Mouse (Mus musculus): Measurements from ENCODE around the gene Smap2. TPM values are rescaled to one million over a fixed set of nuclear protein-coding genes. Genes with fewer than 3 reads are reported as not detected.
A peak's percentile ranks its signal among the peaks of the same experiment; 100 is the strongest.

Gene Smap2
- polyA plus RNA-seq, 1 experiment from 2014 or later, result 12.3 TPM

GRCm38 (mm10) chr4:121020040-121020790 is 3.2 kb upstream of the Smap2 start:
- Histone ChIP-seq H3K36me3 (no peaks in the 10 kb centered on the region), H3K4me1 (peaks cover 52% of the 10 kb centered on the region), H3K27ac (replicated peaks) (no peak overlapping the region), H3K4me2 (no peak overlapping the region), H3K9ac (no peak overlapping the region), H3K9me3 (no peaks in the 10 kb centered on the region), H3K27me3 (replicated peaks) (no peaks in the 10 kb centered on the region), H3K4me3 (no peak overlapping the region)
- WGBS, result 60% methylated on average over 10 of the region's 10 CpGs
- ATAC-seq (ENCODE audit: extremely low read depth, insufficient number of reproducible peaks, low FRiP score, low TSS enrichment), result no peak

- peaks cover 68% of the 10 kb centered on the region for H3K4me1 ChIP-seq
- ATAC-seq (ENCODE audit: extremely low read depth, insufficient number of reproducible peaks, low FRiP score, low TSS enrichment), result no peak
- no peak overlapping the region for H3K4me2 ChIP-seq
- H3K27me3 ChIP-seq (replicated peaks), result no peaks in the 10 kb centered on the region
- WGBS, result 72% methylated on average over 3 of the region's 3 CpGs
- H3K27ac ChIP-seq (replicated peaks), result no peak overlapping the region
- no peaks in the 10 kb centered on the region for H3K36me3 ChIP-seq
- H3K9ac ChIP-seq, result no peak overlapping the region
- no peaks in the 10 kb centered on the region for H3K9me3 ChIP-seq
- H3K4me3 ChIP-seq, result no peak overlapping the region
Observed at GRCm38 (mm10) chr4:121018250-121018649, 1.2 kb upstream of the Smap2 start.

- peak overlapping the region; percentile 94 for H3K9ac ChIP-seq
- no peaks in the 10 kb centered on the region for H3K36me3 ChIP-seq
- peaks cover 60% of the 10 kb centered on the region for H3K4me1 ChIP-seq
- WGBS, result 4% methylated on average over 40 of the region's 40 CpGs
- peak overlapping the region; percentile 94 for H3K4me2 ChIP-seq
- peak overlapping the region; percentile 94 for H3K4me3 ChIP-seq
- no peaks in the 10 kb centered on the region for H3K27me3 ChIP-seq (replicated peaks)
- H3K9me3 ChIP-seq, result no peaks in the 10 kb centered on the region
- peak overlapping the region; percentile 64 for H3K27ac ChIP-seq (replicated peaks)
- ATAC-seq (ENCODE audit: extremely low read depth, insufficient number of reproducible peaks, low FRiP score, low TSS enrichment), result peak; percentile 10
Observed at GRCm38 (mm10) chr4:121016021-121016898, 787 bp downstream of the Smap2 start.

- 73% methylated on average over 7 of the region's 7 CpGs for WGBS
- no peaks in the 10 kb centered on the region for H3K9me3 ChIP-seq
- peak overlapping the region; percentile 94 for H3K4me2 ChIP-seq
- H3K27me3 ChIP-seq (replicated peaks), result no peaks in the 10 kb centered on the region
- H3K9ac ChIP-seq, result peak overlapping the region; percentile 94
- H3K27ac ChIP-seq (replicated peaks), result no peak overlapping the region
- H3K36me3 ChIP-seq, result no peaks in the 10 kb centered on the region
- H3K4me1 ChIP-seq, result peaks cover 55% of the 10 kb centered on the region
- H3K4me3 ChIP-seq, result peak overlapping the region; percentile 94
- ATAC-seq (ENCODE audit: extremely low read depth, insufficient number of reproducible peaks, low FRiP score, low TSS enrichment), result no peak
Observed at GRCm38 (mm10) chr4:121015268-121015659, 1.8 kb downstream of the Smap2 start.

- Histone ChIP-seq H3K4me1 (peaks cover 50% of the 10 kb centered on the region), H3K27me3 (replicated peaks) (no peaks in the 10 kb centered on the region), H3K4me3 (peak overlapping the region; percentile 94), H3K4me2 (peak overlapping the region; percentile 94), H3K36me3 (no peaks in the 10 kb centered on the region), H3K9me3 (no peaks in the 10 kb centered on the region), H3K27ac (replicated peaks) (no peak overlapping the region), H3K9ac (peak overlapping the region; percentile 9; the same call in 1 of the 2 replicates)
- ATAC-seq (ENCODE audit: extremely low read depth, insufficient number of reproducible peaks, low FRiP score, low TSS enrichment), result no peak
- WGBS, result 45% methylated on average over 10 of the region's 10 CpGs
Observed at GRCm38 (mm10) chr4:121014594-121015267, 2.3 kb downstream of the Smap2 start.

- no peak overlapping the region for H3K9ac ChIP-seq
- peaks cover 59% of the 10 kb centered on the region for H3K4me1 ChIP-seq
- H3K27me3 ChIP-seq (replicated peaks), result no peaks in the 10 kb centered on the region
- H3K4me3 ChIP-seq, result no peak overlapping the region
- H3K27ac ChIP-seq (replicated peaks), result no peak overlapping the region
- H3K9me3 ChIP-seq, result no peaks in the 10 kb centered on the region
- no peak for ATAC-seq (ENCODE audit: extremely low read depth, insufficient number of reproducible peaks, low FRiP score, low TSS enrichment)
- no peak overlapping the region for H3K4me2 ChIP-seq
- 78% methylated on average over 11 of the region's 11 CpGs for WGBS
- H3K36me3 ChIP-seq, result no peaks in the 10 kb centered on the region
Observed at GRCm38 (mm10) chr4:121010770-121011549, 6.1 kb downstream of the Smap2 start.

- 72% methylated on average over 5 of the region's 5 CpGs for WGBS
- H3K27ac ChIP-seq (replicated peaks), result no peak overlapping the region
- peaks cover 59% of the 10 kb centered on the region for H3K4me1 ChIP-seq
- H3K4me3 ChIP-seq, result no peak overlapping the region
- H3K27me3 ChIP-seq (replicated peaks), result no peaks in the 10 kb centered on the region
- ATAC-seq (ENCODE audit: extremely low read depth, insufficient number of reproducible peaks, low FRiP score, low TSS enrichment), result no peak
- H3K9ac ChIP-seq, result no peak overlapping the region
- no peaks in the 10 kb centered on the region for H3K9me3 ChIP-seq
- no peaks in the 10 kb centered on the region for H3K36me3 ChIP-seq
- no peak overlapping the region for H3K4me2 ChIP-seq
Observed at GRCm38 (mm10) chr4:121009151-121009550, 7.9 kb downstream of the Smap2 start.

GRCm38 (mm10) chr4:121008071-121008745 is 8.8 kb downstream of the Smap2 start:
- Histone ChIP-seq H3K27ac (replicated peaks) (no peak overlapping the region), H3K36me3 (no peaks in the 10 kb centered on the region), H3K9me3 (no peaks in the 10 kb centered on the region), H3K9ac (no peak overlapping the region), H3K4me3 (no peak overlapping the region), H3K4me1 (peaks cover 60% of the 10 kb centered on the region), H3K27me3 (replicated peaks) (no peaks in the 10 kb centered on the region), H3K4me2 (no peak overlapping the region)
- ATAC-seq (ENCODE audit: extremely low read depth, insufficient number of reproducible peaks, low FRiP score, low TSS enrichment), result no peak
- 66% methylated on average over 3 of the region's 3 CpGs for WGBS

- no peak overlapping the region for H3K4me2 ChIP-seq
- H3K4me1 ChIP-seq, result peaks cover 70% of the 10 kb centered on the region
- ATAC-seq (ENCODE audit: extremely low read depth, insufficient number of reproducible peaks, low FRiP score, low TSS enrichment), result no peak
- no peak overlapping the region for H3K27ac ChIP-seq (replicated peaks)
- H3K27me3 ChIP-seq (replicated peaks), result no peaks in the 10 kb centered on the region
- H3K9ac ChIP-seq, result no peak overlapping the region
- H3K9me3 ChIP-seq, result no peaks in the 10 kb centered on the region
- no peak overlapping the region for H3K4me3 ChIP-seq
- no peaks in the 10 kb centered on the region for H3K36me3 ChIP-seq
Observed at GRCm38 (mm10) chr4:121007006-121007405, 10.0 kb downstream of the Smap2 start.

- Histone ChIP-seq H3K36me3 (no peaks in the 10 kb centered on the region), H3K27me3 (replicated peaks) (no peaks in the 10 kb centered on the region), H3K9ac (no peak overlapping the region), H3K27ac (replicated peaks) (peak overlapping the region; percentile 77), H3K4me1 (peaks cover 87% of the 10 kb centered on the region), H3K9me3 (no peaks in the 10 kb centered on the region), H3K4me3 (no peak overlapping the region), H3K4me2 (peak overlapping the region; percentile 24)
- ATAC-seq (ENCODE audit: extremely low read depth, insufficient number of reproducible peaks, low FRiP score, low TSS enrichment), result no peak
- 28% methylated on average over 4 of the region's 4 CpGs for WGBS
Observed at GRCm38 (mm10) chr4:121004679-121005078, 12.4 kb downstream of the Smap2 start.

Data from heart, embryonic 13.5 days (tissue).